Mouse (Mus musculus) olfactory bulb, adult 2 months (tissue): ENCODE measurements around the gene Efcab11.

ENCODE experiments used
- CTCF ChIP-seq: fragments of 200-500 bp; IDR thresholded peaks from 2 replicates; pipeline ENCODE4 v1.5.1; 2012; ENCODE audit warnings: low read depth, mild to moderate bottlenecking, low read length, moderate library complexity; ENCODE audit not compliant: insufficient read depth
- POLR2A ChIP-seq: fragments of 200-500 bp; IDR thresholded peaks from 2 replicates; pipeline ENCODE4 v1.6.1; 2012; ENCODE audit warnings: mild to moderate bottlenecking, low read depth, low read length, moderate library complexity; ENCODE audit not compliant: insufficient read depth

DNA sequence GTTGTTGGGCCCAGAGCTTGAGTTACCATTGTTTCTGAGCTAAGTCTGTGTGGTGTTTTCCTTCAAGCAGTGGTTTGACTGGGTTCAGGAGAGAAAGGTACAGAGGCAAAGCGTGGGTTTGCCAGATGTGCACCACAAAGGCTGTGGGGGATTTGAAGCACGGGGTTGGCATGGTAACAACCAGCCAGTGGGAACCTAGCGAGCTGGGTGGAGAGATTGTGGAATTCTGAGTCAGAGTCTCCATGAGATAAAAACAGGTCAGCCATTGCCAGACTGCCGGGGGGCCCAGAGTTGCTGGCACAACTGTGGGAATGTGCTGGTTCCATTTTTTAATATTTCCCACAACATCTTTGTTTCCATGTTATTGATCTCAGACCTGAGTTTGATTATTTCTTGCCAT is 202.6 kb downstream of the Efcab11 start:
- TF ChIP-seq CTCF (no peak), POLR2A (no peak)
